Mouse (Mus musculus): Measurements from ENCODE around the gene Zdhhc3.

The Zdhhc3 gene

GRCm38 (mm10) chr9:123020995-123021631, 91.9 kb downstream of the Zdhhc3 start, which contains the start of gene Tmem42:
Gene Tmem42 (plus strand): TSS chr9:123021326.
- peak; percentile 97 for ATAC-seq (ENCODE audit: low TSS enrichment)

All from frontal cortex, adult (tissue).